Mouse (Mus musculus) stomach, postnatal 0 days (tissue): ENCODE results near the gene A830031A19Rik. TPM values are rescaled to one million over a fixed set of nuclear protein-coding genes. Genes with fewer than 3 reads are reported as not detected.

Source experiments
- ATAC-seq: fragments of 200-750 bp; cut with Nextera tagmentation; 2 replicates; pipeline ENCODE4 v1.8.0; 2017; ENCODE audit not compliant: low FRiP score, low TSS enrichment
- DNase-seq: peaks from one replicate; pipeline ENCODE4 v3.0.0-alpha.2; 2016; ENCODE audit warnings: low spot score
- H3K27ac ChIP-seq: fragments of 300-500 bp; sonication (generic); replicated peaks from 2 replicates; pipeline ENCODE4 v1.5.1; 2014; ENCODE audit warnings: mild to moderate bottlenecking, control low read depth
- H3K27me3 ChIP-seq: fragments of 300-500 bp; sonication (generic); 2 replicates; pipeline ENCODE4 v1.6.1; 2014; ENCODE audit warnings: low read length; ENCODE audit not compliant: control insufficient read depth, insufficient read depth
- H3K36me3 ChIP-seq: fragments of 300-500 bp; sonication (generic); 2 replicates; pipeline ENCODE4 v1.6.1; 2014; ENCODE audit warnings: low read length, mixed read lengths; ENCODE audit not compliant: control insufficient read depth, insufficient read depth
- H3K4me1 ChIP-seq: fragments of 300-500 bp; sonication (generic); replicated peaks from 2 replicates; pipeline ENCODE4 v1.6.1; 2014; ENCODE audit warnings: antibody characterized with exemption; ENCODE audit not compliant: control insufficient read depth, insufficient read depth
- H3K4me2 ChIP-seq: fragments of 300-500 bp; sonication (generic); replicated peaks from 2 replicates; pipeline ENCODE4 v1.6.1; 2014; ENCODE audit warnings: low read depth, mild to moderate bottlenecking, control low read depth, moderate library complexity
- H3K4me3 ChIP-seq: fragments of 300-500 bp; sonication (generic); 2 replicates; pipeline ENCODE4 v1.5.1; 2014; ENCODE audit warnings: low read depth, low read length, control low read depth
- H3K9ac ChIP-seq: fragments of 300-500 bp; sonication (generic); 2 replicates; pipeline ENCODE4 v1.6.1; 2014; ENCODE audit warnings: mild to moderate bottlenecking, low read length, control low read depth, mixed read lengths
- H3K9me3 ChIP-seq: fragments of 300-500 bp; sonication (generic); 2 replicates; pipeline ENCODE4 v1.6.1; 2016; ENCODE audit warnings: low read length; ENCODE audit not compliant: control insufficient read depth
- CTCF ChIP-seq: IDR thresholded peaks from 2 replicates; pipeline ENCODE4 v1.5.1; 2016; ENCODE audit warnings: antibody characterized with exemption, low read depth, mild to moderate bottlenecking, moderate library complexity
- EP300 ChIP-seq: optimal IDR thresholded peaks from 2 replicates; pipeline ENCODE3; 2016; ENCODE audit warnings: antibody characterized with exemption
- WGBS: fragments of 180-500 bp; shearing (Covaris S2); extraction: QIAGEN DNeasy Blood & Tissue Kit; methylation state at CpG from one replicate; pipeline ENCODE4 v1.1.7; 2014; 5-methylcytosine and 5-hydroxymethylcytosine counted together
- polyA plus RNA-seq: library from polyadenylated mRNA; unstranded; fragments of >200 nt; fragmentation: Nextera tagmentation; extraction: Ambion mirVana; gene quantifications from 2 replicates; pipeline ENCODE4 v1.2.1, GENCODE M21; 2015

A830031A19Rik gene
- polyA plus RNA-seq, 1 experiment from 2014 or later = not detected

GRCm38 (mm10) chr11:24084590-24084989 lies 9.7 kb upstream of the A830031A19Rik start:
- DNase-seq = no peak
- no peak for TF ChIP-seq CTCF
- no peak for TF ChIP-seq EP300
- no peak overlapping the region for H3K9ac ChIP-seq
- no peak overlapping the region for H3K4me2 ChIP-seq
- H3K27me3 ChIP-seq = no peaks in the 10 kb centered on the region
- H3K4me1 ChIP-seq = no peaks in the 10 kb centered on the region
- H3K36me3 ChIP-seq = no peaks in the 10 kb centered on the region
- no peak overlapping the region for H3K4me3 ChIP-seq
- H3K27ac ChIP-seq = no peak overlapping the region
- 55% methylated on average over 4 of the region's 4 CpGs for WGBS
- no peaks in the 10 kb centered on the region for H3K9me3 ChIP-seq
- ATAC-seq = no peak

GRCm38 (mm10) chr11:24084077-24084476 lies 9.2 kb upstream of the A830031A19Rik start:
- no peak for TF ChIP-seq CTCF
- no peak for TF ChIP-seq EP300
- Histone ChIP-seq H3K27me3 (no peaks in the 10 kb centered on the region), H3K4me3 (no peak overlapping the region), H3K9ac (no peak overlapping the region), H3K4me2 (no peak overlapping the region), H3K27ac (no peak overlapping the region), H3K4me1 (no peaks in the 10 kb centered on the region), H3K9me3 (no peaks in the 10 kb centered on the region), H3K36me3 (no peaks in the 10 kb centered on the region)
- DNase-seq (no peak), ATAC-seq (no peak)
- WGBS = 43% methylated on average over 3 of the region's 3 CpGs

- H3K9ac ChIP-seq = no peak overlapping the region
- no peak overlapping the region for H3K4me3 ChIP-seq
- TF ChIP-seq CTCF (no peak), EP300 (no peak)
- H3K4me2 ChIP-seq = peak overlapping the region; percentile 35
- DNase-seq (no peak), ATAC-seq (no peak)
- no peaks in the 10 kb centered on the region for H3K27me3 ChIP-seq
- 50% methylated on average over 7 of the region's 7 CpGs for WGBS
- H3K4me1 ChIP-seq = no peaks in the 10 kb centered on the region
- no peaks in the 10 kb centered on the region for H3K9me3 ChIP-seq
- no peaks in the 10 kb centered on the region for H3K36me3 ChIP-seq
- H3K27ac ChIP-seq = no peak overlapping the region
Observed at GRCm38 (mm10) chr11:24083423-24083822, 8.6 kb upstream of the A830031A19Rik start.

GRCm38 (mm10) chr11:24083076-24083405 lies 8.2 kb upstream of the A830031A19Rik start:
- no peak overlapping the region for H3K9ac ChIP-seq
- no peak for ATAC-seq
- WGBS = 48% methylated on average over 1 of the region's 1 CpGs
- no peaks in the 10 kb centered on the region for H3K27me3 ChIP-seq
- no peak for DNase-seq
- H3K9me3 ChIP-seq = no peaks in the 10 kb centered on the region
- no peak overlapping the region for H3K27ac ChIP-seq
- H3K36me3 ChIP-seq = no peaks in the 10 kb centered on the region
- TF ChIP-seq EP300 = no peak
- TF ChIP-seq CTCF = no peak
- no peaks in the 10 kb centered on the region for H3K4me1 ChIP-seq
- H3K4me3 ChIP-seq = no peak overlapping the region
- peak overlapping the region; percentile 35 for H3K4me2 ChIP-seq

- TF ChIP-seq CTCF (no peak), EP300 (no peak)
- Histone ChIP-seq H3K27me3 (no peaks in the 10 kb centered on the region), H3K4me3 (peak overlapping the region; percentile 69), H3K4me1 (no peaks in the 10 kb centered on the region), H3K9ac (peak overlapping the region; percentile 74), H3K27ac (peak overlapping the region; percentile 92; the same call in 1 of the 2 replicates), H3K9me3 (no peaks in the 10 kb centered on the region), H3K4me2 (peak overlapping the region; percentile 100), H3K36me3 (no peaks in the 10 kb centered on the region)
- no peak for ATAC-seq
- 31% methylated on average over 11 of the region's 11 CpGs for WGBS
- DNase-seq = no peak
Observed at GRCm38 (mm10) chr11:24082385-24083075, 7.7 kb upstream of the A830031A19Rik start.

GRCm38 (mm10) chr11:24081687-24082384 lies 7.0 kb upstream of the A830031A19Rik start:
- TF ChIP-seq EP300 (no peak), CTCF (no peak)
- Histone ChIP-seq H3K9me3 (no peaks in the 10 kb centered on the region), H3K36me3 (no peaks in the 10 kb centered on the region), H3K27me3 (no peaks in the 10 kb centered on the region), H3K9ac (peak overlapping the region; percentile 74), H3K27ac (peak overlapping the region; percentile 92), H3K4me2 (peak overlapping the region; percentile 100), H3K4me1 (no peaks in the 10 kb centered on the region), H3K4me3 (peak overlapping the region; percentile 69)
- DNase-seq = peak; percentile 78
- ATAC-seq = peak; percentile 27; the same call in 1 of the 2 replicates
- under 1% methylated on average over 43 of the region's 43 CpGs for WGBS
